Mouse (Mus musculus) liver, postnatal 0 days (tissue): ENCODE results near the gene Rcor2.
A peak's percentile ranks its signal among the peaks of the same experiment; 100 is the strongest.

Experiments
- CTCF ChIP-seq: sonication (generic); IDR thresholded peaks from 2 replicates; pipeline ENCODE4 v1.5.1; 2016; ENCODE audit warnings: antibody characterized with exemption, low read depth
- EP300 ChIP-seq: IDR thresholded peaks from 2 replicates; pipeline ENCODE4 v1.6.1; 2016; ENCODE audit warnings: antibody characterized with exemption, low read depth, mild to moderate bottlenecking

DNA sequence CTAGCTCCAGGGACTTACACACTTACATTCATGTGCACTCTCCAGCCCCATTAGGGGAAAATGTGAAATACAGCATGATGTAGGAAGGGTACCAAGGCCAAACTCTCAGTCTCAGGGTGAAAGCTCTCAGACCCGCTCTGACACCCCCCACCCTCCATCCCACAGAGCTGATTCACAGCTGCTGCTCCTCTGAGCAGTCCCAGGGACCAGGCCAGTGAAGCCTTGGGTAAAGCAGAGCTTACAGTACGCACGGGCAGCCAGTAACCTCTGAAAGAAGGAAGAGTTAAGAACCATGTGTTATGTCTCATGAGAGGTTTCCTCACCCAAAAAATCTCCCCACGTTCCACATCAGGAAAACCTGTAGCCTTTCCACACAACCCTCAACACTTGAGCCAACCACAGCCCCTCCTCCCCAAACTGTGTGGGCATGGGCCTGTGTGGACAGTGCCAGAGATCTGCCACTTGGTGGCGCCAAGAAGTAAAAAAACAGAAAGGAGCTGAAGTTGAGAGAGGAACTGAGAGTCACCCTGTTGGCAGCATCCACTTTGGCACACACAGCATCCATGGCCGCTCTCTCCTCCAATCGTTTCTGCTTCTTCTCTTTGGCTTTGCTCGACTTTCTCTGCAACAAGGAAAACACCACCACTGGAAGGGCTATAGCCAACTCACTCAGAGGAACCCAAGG lies 32.4 kb upstream of the Rcor2 start:
- peak; percentile 81 for TF ChIP-seq CTCF
- no peak for TF ChIP-seq EP300
